Mouse (Mus musculus): ENCODE measurements around the gene Col16a1. TPM values are rescaled to one million over a fixed set of nuclear protein-coding genes. Genes with fewer than 3 reads are reported as not detected.

Col16a1 gene
- polyA plus RNA-seq, 1 experiment from 2014 or later = 10.5 TPM

- ATAC-seq = peak; percentile 49; the same call in 1 of the 2 replicates
- H3K4me2 ChIP-seq (ENCODE audit: low read length) = no peak overlapping the region
- 29% methylated on average over 1 of the region's 1 CpGs for WGBS
- no peaks in the 10 kb centered on the region for H3K9me3 ChIP-seq (replicated peaks; ENCODE audit: control insufficient read depth, low read length, poor library complexity, severe bottlenecking)
- H3K4me1 ChIP-seq (ENCODE audit: control insufficient read depth, insufficient read depth, low read length) = peaks cover 11% of the 10 kb centered on the region; the same call in 1 of the 2 replicates
- H3K36me3 ChIP-seq (ENCODE audit: control insufficient read depth, insufficient read depth, low read length) = no peaks in the 10 kb centered on the region
- H3K4me3 ChIP-seq (ENCODE audit: low read depth, low read length) = no peak overlapping the region
- H3K27ac ChIP-seq (ENCODE audit: low read length) = peak overlapping the region; percentile 35; the same call in 1 of the 2 replicates
- no peaks in the 10 kb centered on the region for H3K27me3 ChIP-seq (ENCODE audit: control insufficient read depth, insufficient read depth, low read depth, low read length)
- 0 out of 2 replicates have a peak overlapping the region, but pooled peaks have one; percentile 20 for H3K9ac ChIP-seq (ENCODE audit: low read depth, low read length)
These were observed 7.1 kb downstream of the Col16a1 start for GRCm38 (mm10) chr4:130054727-130055126.

- WGBS = 75% methylated on average over 14 of the region's 14 CpGs
These were observed 7.7 kb downstream of the Col16a1 start for GRCm38 (mm10) chr4:130055160-130056010.

GRCm38 (mm10) chr4:130056011-130056322 is 8.3 kb downstream of the Col16a1 start:
- H3K27me3 ChIP-seq (ENCODE audit: control insufficient read depth, insufficient read depth, low read depth, low read length) = no peaks in the 10 kb centered on the region
- peak; percentile 30; the same call in 1 of the 2 replicates for ATAC-seq
- peaks cover 11% of the 10 kb centered on the region; the same call in 1 of the 2 replicates for H3K4me1 ChIP-seq (ENCODE audit: control insufficient read depth, insufficient read depth, low read length)
- no peaks in the 10 kb centered on the region for H3K9me3 ChIP-seq (replicated peaks; ENCODE audit: control insufficient read depth, low read length, poor library complexity, severe bottlenecking)
- no peak overlapping the region for H3K4me2 ChIP-seq (ENCODE audit: low read length)
- peak overlapping the region; percentile 15 for H3K27ac ChIP-seq (ENCODE audit: low read length)
- no peak overlapping the region for H3K4me3 ChIP-seq (ENCODE audit: low read depth, low read length)
- 45% methylated on average over 3 of the region's 3 CpGs for WGBS
- 0 out of 2 replicates have a peak overlapping the region, but pooled peaks have one; percentile 20 for H3K9ac ChIP-seq (ENCODE audit: low read depth, low read length)
- no peaks in the 10 kb centered on the region for H3K36me3 ChIP-seq (ENCODE audit: control insufficient read depth, insufficient read depth, low read length)

More at GRCm38 (mm10) chr4:130055160-130056010, 7.7 kb downstream of the Col16a1 start:
- no peaks in the 10 kb centered on the region for H3K36me3 ChIP-seq (ENCODE audit: control insufficient read depth, insufficient read depth, low read length)
- H3K4me1 ChIP-seq (ENCODE audit: control insufficient read depth, insufficient read depth, low read length) = peaks cover 11% of the 10 kb centered on the region; the same call in 1 of the 2 replicates
- peak; percentile 69; the same call in 1 of the 2 replicates for ATAC-seq
- H3K9me3 ChIP-seq (replicated peaks; ENCODE audit: control insufficient read depth, low read length, poor library complexity, severe bottlenecking) = no peaks in the 10 kb centered on the region
- no peaks in the 10 kb centered on the region for H3K27me3 ChIP-seq (ENCODE audit: control insufficient read depth, insufficient read depth, low read depth, low read length)
- H3K27ac ChIP-seq (ENCODE audit: low read length) = peak overlapping the region; percentile 35
- no peak overlapping the region for H3K4me3 ChIP-seq (ENCODE audit: low read depth, low read length)
- H3K4me2 ChIP-seq (ENCODE audit: low read length) = no peak overlapping the region
- 0 out of 2 replicates have a peak overlapping the region, but pooled peaks have one; percentile 20 for H3K9ac ChIP-seq (ENCODE audit: low read depth, low read length)

- Histone ChIP-seq H3K9ac (ENCODE audit: low read depth, low read length) (peak overlapping the region; percentile 20; the same call in 1 of the 2 replicates), H3K36me3 (ENCODE audit: control insufficient read depth, insufficient read depth, low read length) (no peaks in the 10 kb centered on the region), H3K4me2 (ENCODE audit: low read length) (no peak overlapping the region), H3K4me1 (ENCODE audit: control insufficient read depth, insufficient read depth, low read length) (peaks cover 11% of the 10 kb centered on the region; the same call in 1 of the 2 replicates), H3K9me3 (replicated peaks; ENCODE audit: control insufficient read depth, low read length, poor library complexity, severe bottlenecking) (no peaks in the 10 kb centered on the region), H3K4me3 (ENCODE audit: low read depth, low read length) (no peak overlapping the region), H3K27me3 (ENCODE audit: control insufficient read depth, insufficient read depth, low read depth, low read length) (no peaks in the 10 kb centered on the region), H3K27ac (ENCODE audit: low read length) (peak overlapping the region; percentile 15)
- 41% methylated on average over 3 of the region's 3 CpGs for WGBS
- no peak for ATAC-seq
These were observed 8.8 kb downstream of the Col16a1 start for GRCm38 (mm10) chr4:130056471-130056870.

- H3K27me3 ChIP-seq (ENCODE audit: control insufficient read depth, insufficient read depth, low read depth, low read length) = no peaks in the 10 kb centered on the region
- no peak overlapping the region for H3K9ac ChIP-seq (ENCODE audit: low read depth, low read length)
- H3K36me3 ChIP-seq (ENCODE audit: control insufficient read depth, insufficient read depth, low read length) = no peaks in the 10 kb centered on the region
- no peak overlapping the region for H3K4me2 ChIP-seq (ENCODE audit: low read length)
- H3K27ac ChIP-seq (ENCODE audit: low read length) = no peak overlapping the region
- H3K4me3 ChIP-seq (ENCODE audit: low read depth, low read length) = no peak overlapping the region
- ATAC-seq = no peak
- H3K4me1 ChIP-seq (ENCODE audit: control insufficient read depth, insufficient read depth, low read length) = peaks cover 5% of the 10 kb centered on the region; the same call in 1 of the 2 replicates
- H3K9me3 ChIP-seq (replicated peaks; ENCODE audit: control insufficient read depth, low read length, poor library complexity, severe bottlenecking) = no peaks in the 10 kb centered on the region
These were observed 13.3 kb downstream of the Col16a1 start for GRCm38 (mm10) chr4:130060937-130061336.

GRCm38 (mm10) chr4:130063191-130063590 is 15.6 kb downstream of the Col16a1 start:
- no peak overlapping the region for H3K9ac ChIP-seq (ENCODE audit: low read depth, low read length)
- no peaks in the 10 kb centered on the region for H3K36me3 ChIP-seq (ENCODE audit: control insufficient read depth, insufficient read depth, low read length)
- 73% methylated on average over 7 of the region's 7 CpGs for WGBS
- H3K27ac ChIP-seq (ENCODE audit: low read length) = no peak overlapping the region
- H3K4me1 ChIP-seq (ENCODE audit: control insufficient read depth, insufficient read depth, low read length) = no peaks in the 10 kb centered on the region
- H3K27me3 ChIP-seq (ENCODE audit: control insufficient read depth, insufficient read depth, low read depth, low read length) = no peaks in the 10 kb centered on the region
- no peak overlapping the region for H3K4me3 ChIP-seq (ENCODE audit: low read depth, low read length)
- H3K4me2 ChIP-seq (ENCODE audit: low read length) = no peak overlapping the region
- no peak for ATAC-seq
- no peaks in the 10 kb centered on the region for H3K9me3 ChIP-seq (replicated peaks; ENCODE audit: control insufficient read depth, low read length, poor library complexity, severe bottlenecking)

GRCm38 (mm10) chr4:130066816-130067215 is 19.2 kb downstream of the Col16a1 start:
- no peaks in the 10 kb centered on the region for H3K9me3 ChIP-seq (replicated peaks; ENCODE audit: control insufficient read depth, low read length, poor library complexity, severe bottlenecking)
- no peak overlapping the region for H3K9ac ChIP-seq (ENCODE audit: low read depth, low read length)
- ATAC-seq = no peak
- H3K36me3 ChIP-seq (ENCODE audit: control insufficient read depth, insufficient read depth, low read length) = no peaks in the 10 kb centered on the region
- no peak overlapping the region for H3K4me3 ChIP-seq (ENCODE audit: low read depth, low read length)
- WGBS = 10% methylated on average over 8 of the region's 8 CpGs
- no peak overlapping the region for H3K4me2 ChIP-seq (ENCODE audit: low read length)
- no peak overlapping the region for H3K27ac ChIP-seq (ENCODE audit: low read length)
- no peaks in the 10 kb centered on the region for H3K27me3 ChIP-seq (ENCODE audit: control insufficient read depth, insufficient read depth, low read depth, low read length)
- H3K4me1 ChIP-seq (ENCODE audit: control insufficient read depth, insufficient read depth, low read length) = no peaks in the 10 kb centered on the region

- 53% methylated on average over 3 of the region's 3 CpGs for WGBS
- H3K4me3 ChIP-seq (ENCODE audit: low read depth, low read length) = no peak overlapping the region
- H3K9me3 ChIP-seq (replicated peaks; ENCODE audit: control insufficient read depth, low read length, poor library complexity, severe bottlenecking) = no peaks in the 10 kb centered on the region
- H3K4me2 ChIP-seq (ENCODE audit: low read length) = no peak overlapping the region
- H3K36me3 ChIP-seq (ENCODE audit: control insufficient read depth, insufficient read depth, low read length) = no peaks in the 10 kb centered on the region
- no peaks in the 10 kb centered on the region for H3K27me3 ChIP-seq (ENCODE audit: control insufficient read depth, insufficient read depth, low read depth, low read length)
- H3K9ac ChIP-seq (ENCODE audit: low read depth, low read length) = no peak overlapping the region
- H3K4me1 ChIP-seq (ENCODE audit: control insufficient read depth, insufficient read depth, low read length) = peaks cover 3% of the 10 kb centered on the region; the same call in 1 of the 2 replicates
- ATAC-seq = no peak
- H3K27ac ChIP-seq (ENCODE audit: low read length) = no peak overlapping the region
These were observed 22.9 kb downstream of the Col16a1 start for GRCm38 (mm10) chr4:130070523-130070922.

- Histone ChIP-seq H3K9me3 (replicated peaks; ENCODE audit: control insufficient read depth, low read length, poor library complexity, severe bottlenecking) (no peaks in the 10 kb centered on the region), H3K36me3 (ENCODE audit: control insufficient read depth, insufficient read depth, low read length) (no peaks in the 10 kb centered on the region), H3K4me3 (ENCODE audit: low read depth, low read length) (no peak overlapping the region), H3K27me3 (ENCODE audit: control insufficient read depth, insufficient read depth, low read depth, low read length) (no peaks in the 10 kb centered on the region), H3K27ac (ENCODE audit: low read length) (no peak overlapping the region), H3K9ac (ENCODE audit: low read depth, low read length) (no peak overlapping the region), H3K4me2 (ENCODE audit: low read length) (no peak overlapping the region), H3K4me1 (ENCODE audit: control insufficient read depth, insufficient read depth, low read length) (peaks cover 3% of the 10 kb centered on the region; the same call in 1 of the 2 replicates)
- ATAC-seq = no peak
- 85% methylated on average over 2 of the region's 2 CpGs for WGBS
These were observed 24.1 kb downstream of the Col16a1 start for GRCm38 (mm10) chr4:130071758-130072157.

Data from midbrain, embryonic 16.5 days (tissue).